Mouse (Mus musculus): Measurements from ENCODE around the gene Kmt5b.

DNA sequence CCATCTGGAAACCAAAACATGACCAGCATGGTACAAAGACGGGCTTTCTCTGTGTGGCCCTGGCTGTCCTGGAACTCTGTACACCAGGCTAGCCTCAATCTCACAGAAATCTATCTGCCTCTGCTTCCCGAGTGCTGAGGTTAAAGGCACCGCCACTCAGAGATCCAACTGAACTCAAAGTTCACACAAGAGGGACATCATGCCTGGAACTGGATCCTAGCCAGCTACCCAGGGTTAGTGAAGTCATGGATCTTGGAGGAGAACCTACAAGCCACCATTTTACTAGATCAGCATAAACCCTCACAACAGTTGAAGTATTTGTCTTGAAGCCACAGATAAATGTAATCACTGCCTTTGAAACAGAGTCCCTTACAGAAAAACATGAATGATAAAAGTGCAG lies 31.2 kb upstream of the Kmt5b start:
- no peak for TF ChIP-seq FLI1 (IDR thresholded peaks at IDR 0.05; ENCODE audit: low read length)
- TF ChIP-seq GATA1 (IDR thresholded peaks at IDR 0.05; ENCODE audit: borderline replicate concordance, low read length): no peak
